Mouse (Mus musculus): Measurements from ENCODE around the gene Tmcc2.

The Tmcc2 gene

GRCm38 (mm10) chr1:132315889-132316624 is 75.0 kb downstream of the Tmcc2 start, which contains the start of gene Nuak2:
Gene Nuak2 (plus strand): TSS chr1:132316126.
- no peak for DNase-seq (ENCODE audit: low spot score)

GRCm38 (mm10) chr1:132312703-132313102 is 78.4 kb downstream of the Tmcc2 start:
- DNase-seq (ENCODE audit: low spot score): peak; percentile 65

- no peak for DNase-seq (ENCODE audit: low spot score)
Observed at GRCm38 (mm10) chr1:132312043-132312442, 79.0 kb downstream of the Tmcc2 start.

- DNase-seq (ENCODE audit: low spot score): no peak
Observed at GRCm38 (mm10) chr1:132311174-132311859, 79.8 kb downstream of the Tmcc2 start.

GRCm38 (mm10) chr1:132310754-132311153 is 80.3 kb downstream of the Tmcc2 start:
- DNase-seq (ENCODE audit: low spot score): no peak

- DNase-seq (ENCODE audit: low spot score): no peak
Observed at GRCm38 (mm10) chr1:132308674-132309073, 82.4 kb downstream of the Tmcc2 start.

- DNase-seq (ENCODE audit: low spot score): no peak
Observed at GRCm38 (mm10) chr1:132307962-132308361, 83.1 kb downstream of the Tmcc2 start.

- no peak for DNase-seq (ENCODE audit: low spot score)
Observed at GRCm38 (mm10) chr1:132306808-132307207, 84.3 kb downstream of the Tmcc2 start.
